Mouse (Mus musculus) forebrain, embryonic 16.5 days (tissue): ENCODE data around the gene Fam155a. TPM values are rescaled to one million over a fixed set of nuclear protein-coding genes. Genes with fewer than 3 reads are reported as not detected.
"Not testable (repeated sequence)": the region's sequence is repeated elsewhere in the genome, so short reads cannot be mapped to it uniquely, and the experiment has no call there.

Source experiments
- ATAC-seq: fragments of 200-750 bp; cut with Nextera tagmentation; 2 replicates; pipeline ENCODE4 v1.8.0; 2017; ENCODE audit warnings: mild to moderate bottlenecking, moderate library complexity
- H3K27ac ChIP-seq: fragments of 300-500 bp; sonication (generic); 2 replicates; pipeline ENCODE4 v1.5.1; 2014; ENCODE audit warnings: low read length, control low read depth
- H3K27me3 ChIP-seq: fragments of 300-500 bp; sonication (generic); replicated peaks from 2 replicates; pipeline ENCODE4 v1.6.1; 2014; ENCODE audit warnings: low read length; ENCODE audit not compliant: control insufficient read depth, insufficient read depth
- H3K36me3 ChIP-seq: fragments of 300-500 bp; sonication (generic); 2 replicates; pipeline ENCODE4 v1.6.1; 2014; ENCODE audit not compliant: control insufficient read depth, insufficient read depth
- H3K4me1 ChIP-seq: fragments of 300-500 bp; sonication (generic); replicated peaks from 2 replicates; pipeline ENCODE4 v1.6.1; 2014; ENCODE audit warnings: low read length; ENCODE audit not compliant: control insufficient read depth, insufficient read depth
- H3K4me2 ChIP-seq: fragments of 300-500 bp; sonication (generic); 2 replicates; pipeline ENCODE4 v1.6.1; 2014; ENCODE audit warnings: mild to moderate bottlenecking, low read length, control low read depth
- H3K4me3 ChIP-seq: fragments of 300-500 bp; sonication (generic); replicated peaks from 2 replicates; pipeline ENCODE4 v1.5.1; 2014; ENCODE audit warnings: mild to moderate bottlenecking, low read length, control low read depth
- H3K9ac ChIP-seq: fragments of 300-500 bp; sonication (generic); replicated peaks from 2 replicates; pipeline ENCODE4 v1.6.1; 2014; ENCODE audit warnings: low read depth, low read length, control low read depth
- H3K9me3 ChIP-seq: fragments of 300-500 bp; sonication (generic); 2 replicates; pipeline ENCODE4 v1.6.1; 2016; ENCODE audit warnings: low read length; ENCODE audit not compliant: control insufficient read depth
- WGBS: fragments of 180-500 bp; shearing (Covaris S2); extraction: QIAGEN DNeasy Blood & Tissue Kit; methylation state at CpG from one replicate; pipeline ENCODE4 v1.1.7; 2014; 5-methylcytosine and 5-hydroxymethylcytosine counted together
- polyA plus RNA-seq: library from polyadenylated mRNA; unstranded; fragments of >200 nt; fragmentation: Nextera tagmentation; extraction: Ambion mirVana; gene quantifications from 2 replicates; pipeline ENCODE4 v1.2.1, GENCODE M21; 2015

The Fam155a gene
- polyA plus RNA-seq, 1 experiment from 2014 or later = 17.6 TPM

- 89% methylated on average over 6 of the region's 6 CpGs for WGBS
- H3K36me3 ChIP-seq = no peaks in the 10 kb centered on the region
- no peaks in the 10 kb centered on the region for H3K27me3 ChIP-seq
- no peak overlapping the region for H3K4me3 ChIP-seq
- no peaks in the 10 kb centered on the region for H3K4me1 ChIP-seq
- no peak overlapping the region for H3K4me2 ChIP-seq
- no peaks in the 10 kb centered on the region for H3K9me3 ChIP-seq
- no peak for ATAC-seq
- no peak overlapping the region for H3K27ac ChIP-seq
- no peak overlapping the region for H3K9ac ChIP-seq
Observed at GRCm38 (mm10) chr8:9406204-9406603, 364.8 kb downstream of the Fam155a start.

GRCm38 (mm10) chr8:9404651-9405050, 366.3 kb downstream of the Fam155a start:
- H3K27ac ChIP-seq = no peak overlapping the region
- 79% methylated on average over 3 of the region's 3 CpGs for WGBS
- no peak overlapping the region for H3K4me2 ChIP-seq
- H3K36me3 ChIP-seq = no peaks in the 10 kb centered on the region
- no peak overlapping the region for H3K4me3 ChIP-seq
- no peaks in the 10 kb centered on the region for H3K9me3 ChIP-seq
- H3K27me3 ChIP-seq = no peaks in the 10 kb centered on the region
- no peak for ATAC-seq
- H3K9ac ChIP-seq = no peak overlapping the region
- no peaks in the 10 kb centered on the region for H3K4me1 ChIP-seq

- Histone ChIP-seq H3K36me3 (no peaks in the 10 kb centered on the region), H3K4me3 (no peak overlapping the region), H3K9ac (no peak overlapping the region), H3K4me1 (no peaks in the 10 kb centered on the region), H3K4me2 (no peak overlapping the region), H3K27ac (no peak overlapping the region), H3K27me3 (no peaks in the 10 kb centered on the region), H3K9me3 (no peaks in the 10 kb centered on the region)
- ATAC-seq = no peak
- 50% methylated on average over 4 of the region's 4 CpGs for WGBS
Observed at GRCm38 (mm10) chr8:9402393-9402792, 368.6 kb downstream of the Fam155a start.

GRCm38 (mm10) chr8:9398606-9399263, 372.2 kb downstream of the Fam155a start:
- no peak overlapping the region for H3K4me3 ChIP-seq
- H3K36me3 ChIP-seq = no peaks in the 10 kb centered on the region
- H3K4me2 ChIP-seq = no peak overlapping the region
- H3K4me1 ChIP-seq = no peaks in the 10 kb centered on the region
- 72% methylated on average over 3 of the region's 3 CpGs for WGBS
- no peak overlapping the region for H3K9ac ChIP-seq
- no peak for ATAC-seq
- no peak overlapping the region for H3K27ac ChIP-seq
- H3K27me3 ChIP-seq = no peaks in the 10 kb centered on the region
- no peaks in the 10 kb centered on the region for H3K9me3 ChIP-seq

GRCm38 (mm10) chr8:9398040-9398439, 372.9 kb downstream of the Fam155a start:
- Histone ChIP-seq H3K27me3 (no peaks in the 10 kb centered on the region), H3K27ac (no peak overlapping the region), H3K4me2 (no peak overlapping the region), H3K9me3 (no peaks in the 10 kb centered on the region), H3K4me1 (no peaks in the 10 kb centered on the region), H3K9ac (no peak overlapping the region), H3K36me3 (no peaks in the 10 kb centered on the region), H3K4me3 (no peak overlapping the region)
- no peak for ATAC-seq
- 63% methylated on average over 6 of the region's 6 CpGs for WGBS

- H3K9me3 ChIP-seq = no peaks in the 10 kb centered on the region
- no peaks in the 10 kb centered on the region for H3K4me1 ChIP-seq
- H3K4me3 ChIP-seq = no peak overlapping the region
- no peak overlapping the region for H3K9ac ChIP-seq
- no peak overlapping the region for H3K4me2 ChIP-seq
- H3K27me3 ChIP-seq = no peaks in the 10 kb centered on the region
- no peaks in the 10 kb centered on the region for H3K36me3 ChIP-seq
- no peak overlapping the region for H3K27ac ChIP-seq
- 83% methylated on average over 5 of the region's 5 CpGs for whole genome bisulfite sequencing
- no peak for ATAC-seq
Observed at GRCm38 (mm10) chr8:9394670-9395069, 376.3 kb downstream of the Fam155a start.

GRCm38 (mm10) chr8:9393246-9393645, 377.7 kb downstream of the Fam155a start:
- Histone ChIP-seq H3K36me3 (no peaks in the 10 kb centered on the region), H3K9me3 (no peaks in the 10 kb centered on the region), H3K4me1 (no peaks in the 10 kb centered on the region), H3K27ac (no peak overlapping the region), H3K4me3 (no peak overlapping the region), H3K9ac (no peak overlapping the region), H3K27me3 (no peaks in the 10 kb centered on the region), H3K4me2 (no peak overlapping the region)
- no peak for ATAC-seq
- 48% methylated on average over 2 of the region's 2 CpGs for WGBS

- H3K4me3 ChIP-seq, H3K9me3 ChIP-seq, H3K27me3 ChIP-seq, ATAC-seq, H3K27ac ChIP-seq, H3K4me2 ChIP-seq, H3K9ac ChIP-seq, H3K4me1 ChIP-seq, H3K36me3 ChIP-seq: not testable (repeated sequence)
- WGBS = 88% methylated on average over 2 of the region's 2 CpGs
Observed at GRCm38 (mm10) chr8:9390229-9390628, 380.7 kb downstream of the Fam155a start.

- H3K9me3 ChIP-seq = no peaks in the 10 kb centered on the region
- H3K27ac ChIP-seq = no peak overlapping the region
- H3K27me3 ChIP-seq = no peaks in the 10 kb centered on the region
- no peaks in the 10 kb centered on the region for H3K4me1 ChIP-seq
- no peak overlapping the region for H3K4me2 ChIP-seq
- 90% methylated on average over 8 of the region's 8 CpGs for WGBS
- no peak overlapping the region for H3K9ac ChIP-seq
- H3K36me3 ChIP-seq = no peaks in the 10 kb centered on the region
- ATAC-seq = no peak
- no peak overlapping the region for H3K4me3 ChIP-seq
Observed at GRCm38 (mm10) chr8:9369201-9369600, 401.8 kb downstream of the Fam155a start.

- no peaks in the 10 kb centered on the region for H3K9me3 ChIP-seq
- no peak overlapping the region for H3K4me2 ChIP-seq
- no peaks in the 10 kb centered on the region for H3K27me3 ChIP-seq
- 71% methylated on average over 6 of the region's 6 CpGs for WGBS
- no peak overlapping the region for H3K27ac ChIP-seq
- ATAC-seq = no peak
- no peak overlapping the region for H3K9ac ChIP-seq
- peaks cover 4% of the 10 kb centered on the region for H3K4me1 ChIP-seq
- H3K4me3 ChIP-seq = no peak overlapping the region
- no peaks in the 10 kb centered on the region for H3K36me3 ChIP-seq
Observed at GRCm38 (mm10) chr8:9367721-9368120, 403.2 kb downstream of the Fam155a start.
